Comparison of ENCODE assay signal across 8 mouse cellular contexts in the genomic region with DNA sequence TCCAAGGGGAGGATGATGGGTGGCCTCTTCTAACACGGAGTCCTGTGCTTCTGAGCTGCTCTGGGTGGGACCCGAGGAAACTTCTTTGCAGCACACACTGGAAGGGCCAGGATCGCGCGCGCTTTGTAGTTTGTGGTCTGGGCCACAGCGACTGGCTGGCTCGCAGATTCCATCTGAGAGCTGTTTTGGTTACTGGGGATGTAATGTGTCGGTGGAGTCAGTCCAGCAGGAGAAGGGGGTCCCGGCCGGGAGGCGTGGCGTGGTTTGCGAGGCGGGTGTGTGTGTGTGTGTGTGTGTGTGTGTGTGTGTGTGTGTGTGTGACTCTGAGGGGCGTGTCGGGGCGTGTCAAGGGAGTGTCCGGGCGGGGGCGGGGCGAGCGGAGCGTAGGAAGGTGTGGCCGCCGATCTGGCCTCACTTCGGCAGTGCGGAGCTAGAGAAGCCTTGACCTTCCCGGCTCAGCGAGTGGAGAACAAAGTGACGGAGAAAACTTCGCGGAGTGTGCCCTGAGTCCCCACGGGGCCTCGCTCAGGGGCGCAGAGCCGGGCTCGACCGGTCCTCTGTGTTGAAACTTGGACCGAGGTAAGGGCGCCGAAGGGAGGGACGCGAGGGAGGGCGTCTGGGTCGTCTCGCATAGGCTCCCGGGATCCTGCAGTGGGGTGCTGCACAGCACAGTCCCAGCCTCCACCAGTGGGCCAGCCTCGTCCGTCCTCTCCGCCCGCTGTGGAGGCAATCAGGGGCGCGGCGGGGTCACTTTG. TPM values are rescaled to one million over a fixed set of nuclear protein-coding genes. Genes with fewer than 3 reads are reported as not detected.
DNase-seq lines count a peak whose midpoint lies in the region; ATAC-seq and TF ChIP-seq lines count a peak whose summit lies in the region.

A gene (plus strand): TSS at position 426 of the 755 bp plus-strand sequence.

- peak; percentile 40 to 43 for DNase-seq in cerebellum, adult 18-20 months
- no peak for DNase-seq in cerebellum, adult 11-12 months
- peak; percentile 13 for DNase-seq in gastrocnemius, adult 18-20 months (ENCODE audit: low spot score)
- DNase-seq in induced T-regulatory cell, adult 2 months (ENCODE audit: low read depth), result peak; percentile 43

- peak within 1 kb of the TSS; percentile 88 for H3K9ac ChIP-seq in limb, embryonic 13.5 days
- H3K9ac ChIP-seq in midbrain, embryonic 13.5 days (replicated peaks), result peak within 1 kb of the TSS; percentile 43

- TF ChIP-seq POLR2A in bone marrow macrophage, adult 2 months (IDR thresholded peaks at IDR 0.05; ENCODE audit: borderline replicate concordance, low read depth, low read length), result no peak
- no peak for TF ChIP-seq POLR2A in testis, adult 2 months (IDR thresholded peaks at IDR 0.05; ENCODE audit: control insufficient read depth, low read depth, low read length)

- peak; percentile 90 for ATAC-seq in limb, embryonic 13.5 days (ENCODE audit: low FRiP score, low read depth)
- peak; percentile 71 for ATAC-seq in midbrain, embryonic 13.5 days

- H3K4me1 ChIP-seq in bone marrow macrophage, adult 2 months (ENCODE audit: control insufficient read depth, insufficient read depth, low read length), result no peaks in the 10 kb centered on the region
- H3K4me1 ChIP-seq in limb, embryonic 13.5 days, result peaks cover 30% of the 10 kb centered on the region
- peaks cover 18% of the 10 kb centered on the region for H3K4me1 ChIP-seq in midbrain, embryonic 13.5 days (replicated peaks)
- H3K4me1 ChIP-seq in testis, adult 2 months (ENCODE audit: control insufficient read depth, insufficient read depth, low read length), result peaks cover 11% of the 10 kb centered on the region

- H3K27ac ChIP-seq in bone marrow macrophage, adult 2 months (ENCODE audit: insufficient read depth, low read depth, low read length), result no peak within 1 kb of the TSS
- peak within 1 kb of the TSS; percentile 88 for H3K27ac ChIP-seq in limb, embryonic 13.5 days
- no peak within 1 kb of the TSS for H3K27ac ChIP-seq in midbrain, embryonic 13.5 days
- no peak within 1 kb of the TSS for H3K27ac ChIP-seq in testis, adult 2 months (ENCODE audit: control insufficient read depth, insufficient read depth, low read depth, low read length)

- TF ChIP-seq CTCF in bone marrow macrophage, adult 2 months (IDR thresholded peaks at IDR 0.05; ENCODE audit: low read depth, low read length), result no peak
- TF ChIP-seq CTCF in testis, adult 2 months (IDR thresholded peaks at IDR 0.05; ENCODE audit: control insufficient read depth, insufficient read depth, insufficient replicate concordance, low read depth, low read length), result no peak

- H3K4me3 ChIP-seq in bone marrow macrophage, adult 2 months (ENCODE audit: insufficient read depth, low read length), result peak within 1 kb of the TSS; percentile 67
- peak within 1 kb of the TSS; percentile 76 for H3K4me3 ChIP-seq in limb, embryonic 13.5 days
- peak within 1 kb of the TSS; percentile 43 for H3K4me3 ChIP-seq in midbrain, embryonic 13.5 days (replicated peaks)
- H3K4me3 ChIP-seq in testis, adult 2 months (ENCODE audit: control insufficient read depth, low read depth, low read length), result peak within 1 kb of the TSS; percentile 82

- peak within 1 kb of the TSS; percentile 83 for H3K4me2 ChIP-seq in limb, embryonic 13.5 days (replicated peaks)
- H3K4me2 ChIP-seq in midbrain, embryonic 13.5 days (replicated peaks), result peak within 1 kb of the TSS; percentile 79

- H3K27me3 ChIP-seq in limb, embryonic 13.5 days, result no peaks in the 10 kb centered on the region
- peaks cover 47% of the 10 kb centered on the region for H3K27me3 ChIP-seq in midbrain, embryonic 13.5 days
- H3K27me3 ChIP-seq in testis, adult 2 months (ENCODE audit: control insufficient read depth, insufficient read depth, low read length), result no peaks in the 10 kb centered on the region

- WGBS in limb, embryonic 13.5 days, result under 1% methylated on average over 46 of the region's 55 CpGs
- under 1% methylated on average over 53 of the region's 55 CpGs for WGBS in midbrain, embryonic 13.5 days

- H3K9me3 ChIP-seq in limb, embryonic 13.5 days, result no peaks in the 10 kb centered on the region
- no peaks in the 10 kb centered on the region for H3K9me3 ChIP-seq in midbrain, embryonic 13.5 days

- peaks cover 4% of the 10 kb centered on the region; the same call in 1 of the 2 replicates for H3K36me3 ChIP-seq in limb, embryonic 13.5 days
- no peaks in the 10 kb centered on the region for H3K36me3 ChIP-seq in midbrain, embryonic 13.5 days
- H3K36me3 ChIP-seq in testis, adult 2 months (ENCODE audit: control insufficient read depth, insufficient read depth, low read length), result no peaks in the 10 kb centered on the region

RNA-seq across cellular contexts. Expression of the gene that starts here (rescaled TPM):
- 0.38 and 0.43 TPM in 2 replicates for polyA plus RNA-seq in bone marrow macrophage, adult 2 months (2012; ENCODE audit: insufficient read depth, insufficient read length, missing spikeins)
- 1 to 10 TPM; 2.2 to 7.2 TPM for total RNA-seq in gastrocnemius, adult 18-20 months (2021)
- 25.7 and 29.3 TPM in 2 replicates for polyA plus RNA-seq in limb, embryonic 13.5 days (2015; fragmentation: Nextera tagmentation; extraction: Ambion mirVana)
- polyA plus RNA-seq in midbrain, embryonic 13.5 days (2015; fragmentation: Nextera tagmentation; extraction: Ambion mirVana), result 1.9 and 4.9 TPM in 2 replicates
- 0.93 and 1.1 TPM in 2 replicates for polyA plus RNA-seq in testis, adult 2 months (2012; rRNA removed)
